Mouse (Mus musculus) hindbrain, embryonic 11.5 days (tissue): ENCODE results near the gene Lrrc10. TPM values are rescaled to one million over a fixed set of nuclear protein-coding genes. Genes with fewer than 3 reads are reported as not detected.

Experiments
- ATAC-seq: fragments of 200-750 bp; cut with Nextera tagmentation; 2 replicates; pipeline ENCODE4 v1.8.0; 2017; ENCODE audit warnings: mild to moderate bottlenecking, moderate TSS enrichment, moderate library complexity; ENCODE audit not compliant: low FRiP score
- DNase-seq: peaks from one replicate; pipeline ENCODE4 v3.0.0-alpha.2; 2015; ENCODE audit warnings: low spot score
- H3K27ac ChIP-seq: fragments of 300-500 bp; sonication (generic); 2 replicates; pipeline ENCODE4 v1.5.1; 2014; ENCODE audit warnings: mild to moderate bottlenecking, low read depth, low read length
- H3K27me3 ChIP-seq: fragments of 300-500 bp; sonication (generic); 2 replicates; pipeline ENCODE4 v1.6.1; 2014; ENCODE audit warnings: mild to moderate bottlenecking, low read length, moderate library complexity, mixed read lengths; ENCODE audit not compliant: control insufficient read depth, insufficient read depth
- H3K36me3 ChIP-seq: fragments of 300-500 bp; sonication (generic); 2 replicates; pipeline ENCODE4 v1.6.1; 2014; ENCODE audit warnings: mild to moderate bottlenecking, low read length, moderate library complexity, mixed read lengths; ENCODE audit not compliant: control insufficient read depth, insufficient read depth
- H3K4me1 ChIP-seq: fragments of 300-500 bp; sonication (generic); replicated peaks from 2 replicates; pipeline ENCODE4 v1.6.1; 2014; ENCODE audit warnings: low read length, mixed read lengths; ENCODE audit not compliant: control insufficient read depth, insufficient read depth
- H3K4me2 ChIP-seq: fragments of 300-500 bp; sonication (generic); replicated peaks from 2 replicates; pipeline ENCODE4 v1.6.1; 2014; ENCODE audit warnings: mild to moderate bottlenecking, low read depth, low read length
- H3K4me3 ChIP-seq: fragments of 300-500 bp; sonication (generic); 2 replicates; pipeline ENCODE4 v1.5.1; 2014; ENCODE audit warnings: low read depth, low read length
- H3K9ac ChIP-seq: fragments of 300-500 bp; sonication (generic); 2 replicates; pipeline ENCODE4 v1.6.1; 2014; ENCODE audit warnings: low read depth, low read length
- H3K9me3 ChIP-seq: fragments of 300-500 bp; sonication (generic); 2 replicates; pipeline ENCODE4 v1.6.1; 2016; ENCODE audit warnings: low read length; ENCODE audit not compliant: control insufficient read depth
- WGBS: fragments of 180-500 bp; shearing (Covaris S2); extraction: QIAGEN DNeasy Blood & Tissue Kit; methylation state at CpG from one replicate; pipeline ENCODE4 v1.1.7; 2014; 5-methylcytosine and 5-hydroxymethylcytosine counted together
- polyA plus RNA-seq: library from polyadenylated mRNA; unstranded; fragments of >200 nt; fragmentation: Nextera tagmentation; extraction: Ambion mirVana; gene quantifications from 2 replicates; pipeline ENCODE4 v1.2.1, GENCODE M21; 2014

Lrrc10 gene
- polyA plus RNA-seq, 1 experiment from 2014 or later = 0.12 TPM

DNA sequence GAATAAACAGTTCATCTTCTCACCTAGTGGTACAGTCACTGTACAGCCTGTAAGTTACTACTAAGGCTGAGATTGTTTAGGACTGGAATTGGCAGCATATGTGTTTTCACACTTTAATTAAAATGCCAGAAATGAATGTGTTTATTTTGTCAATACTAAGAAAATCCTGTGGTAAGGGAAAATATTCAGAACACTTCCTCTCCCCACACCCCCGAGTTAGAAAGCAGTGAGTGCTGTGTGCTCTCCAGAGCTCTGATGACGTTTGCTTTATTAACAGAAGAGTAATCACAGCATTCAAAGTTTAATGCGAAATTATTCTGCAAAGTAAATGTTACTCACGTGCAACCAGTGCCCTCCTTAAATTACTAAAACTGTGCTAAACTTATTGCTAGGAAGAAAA is 44.5 kb downstream of the Lrrc10 start:
- 83% methylated on average over 4 of the region's 4 CpGs for WGBS
- no peak for ATAC-seq

GRCm38 (mm10) chr10:117094504-117095329 is 49.6 kb downstream of the Lrrc10 start:
- ATAC-seq (peak; percentile 95), DNase-seq (peak; percentile 64)
- Histone ChIP-seq H3K4me1 (peaks cover 2% of the 10 kb centered on the region; the same call in 1 of the 2 replicates), H3K9ac (peak overlapping the region; percentile 2; the same call in 1 of the 2 replicates), H3K4me2 (no peak overlapping the region), H3K27me3 (no peaks in the 10 kb centered on the region), H3K27ac (peak overlapping the region; percentile 86), H3K9me3 (no peaks in the 10 kb centered on the region), H3K4me3 (no peak overlapping the region), H3K36me3 (no peaks in the 10 kb centered on the region)
- 27% methylated on average over 15 of the region's 15 CpGs for WGBS

More for the DNA sequence above, 44.5 kb downstream of the Lrrc10 start:
- Histone ChIP-seq H3K36me3 (no peaks in the 10 kb centered on the region), H3K4me1 (no peaks in the 10 kb centered on the region; the same call in 1 of the 2 replicates), H3K9ac (no peak overlapping the region), H3K27ac (no peak overlapping the region), H3K27me3 (no peaks in the 10 kb centered on the region), H3K9me3 (no peaks in the 10 kb centered on the region), H3K4me2 (no peak overlapping the region), H3K4me3 (no peak overlapping the region)
- no peak for DNase-seq

DNA sequence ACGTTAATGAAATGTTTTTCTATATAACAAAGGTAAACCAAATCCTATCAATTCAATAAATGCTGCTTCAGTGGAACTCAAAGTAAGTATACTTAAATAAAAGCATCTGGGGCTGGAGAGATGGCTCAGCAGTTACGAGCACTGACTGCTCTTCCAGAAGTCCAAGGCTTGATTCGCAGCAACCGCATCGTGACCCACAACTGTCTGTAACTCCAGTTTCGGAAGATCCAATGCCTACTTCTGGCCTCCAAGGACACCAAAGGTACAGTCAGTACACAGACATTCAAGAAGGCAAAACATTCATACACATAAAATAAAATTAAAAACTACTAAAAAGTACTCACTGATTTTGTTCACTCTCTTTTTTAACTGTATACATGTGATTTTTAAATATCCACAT is 51.0 kb downstream of the Lrrc10 start:
- Histone ChIP-seq H3K4me3 (no peak overlapping the region), H3K27ac (no peak overlapping the region; the same call in 1 of the 2 replicates), H3K4me1 (peaks cover 2% of the 10 kb centered on the region; the same call in 1 of the 2 replicates), H3K27me3 (no peaks in the 10 kb centered on the region), H3K36me3 (no peaks in the 10 kb centered on the region), H3K9me3 (no peaks in the 10 kb centered on the region), H3K4me2 (no peak overlapping the region), H3K9ac (no peak overlapping the region)
- 86% methylated on average over 6 of the region's 6 CpGs for WGBS
- DNase-seq = no peak
- ATAC-seq = no peak

Other genes starting within 250 kb of the Lrrc10 start
- gene Myrfl, start 148.4 kb upstream of the Lrrc10 start, polyA plus RNA-seq = 0.17 and 0.20 TPM in 2 replicates
- gene Rab3ip, start 94.6 kb upstream of the Lrrc10 start, polyA plus RNA-seq = 43.7 and 48.9 TPM in 2 replicates
- not detected in 2 replicates for gene Gm10271, start 72.7 kb upstream of the Lrrc10 start, polyA plus RNA-seq
- gene Best3, start 59.0 kb upstream of the Lrrc10 start, polyA plus RNA-seq = 0.08 and 0.20 TPM in 2 replicates
- 321 and 357 TPM in 2 replicates for gene Cct2, start 18.5 kb downstream of the Lrrc10 start, polyA plus RNA-seq
- gene Frs2, start 103.2 kb downstream of the Lrrc10 start, polyA plus RNA-seq = 28.8 and 31.1 TPM in 2 replicates
- gene Yeats4, start 179.2 kb downstream of the Lrrc10 start, polyA plus RNA-seq = 141 and 146 TPM in 2 replicates
- not detected in 2 replicates for gene 9530003J23Rik, start 193.4 kb downstream of the Lrrc10 start, polyA plus RNA-seq
- gene Lyz2, start 237.0 kb downstream of the Lrrc10 start, polyA plus RNA-seq = 15.2 and 20.5 TPM in 2 replicates
- not detected in 2 replicates for gene Lyz1, start 247.5 kb downstream of the Lrrc10 start, polyA plus RNA-seq